Mouse (Mus musculus) kidney, embryonic 15.5 days (tissue): ENCODE results near the gene Ptpn7. TPM values are rescaled to one million over a fixed set of nuclear protein-coding genes. Genes with fewer than 3 reads are reported as not detected.
A peak's percentile ranks its signal among the peaks of the same experiment; 100 is the strongest.
"Not testable (repeated sequence)": the region's sequence is repeated elsewhere in the genome, so short reads cannot be mapped to it uniquely, and the experiment has no call there.

Source experiments
- ATAC-seq: fragments of 200-750 bp; cut with Nextera tagmentation; replicated peaks from 2 replicates; pipeline ENCODE4 v1.8.0; 2017; ENCODE audit warnings: moderate TSS enrichment; ENCODE audit not compliant: low FRiP score
- H3K27ac ChIP-seq: fragments of 300-500 bp; sonication (generic); 2 replicates; pipeline ENCODE4 v1.5.1; 2015; ENCODE audit warnings: mild to moderate bottlenecking, inconsistent platforms
- H3K27me3 ChIP-seq: fragments of 300-500 bp; sonication (generic); 2 replicates; pipeline ENCODE4 v1.6.1; 2015; ENCODE audit warnings: inconsistent platforms
- H3K36me3 ChIP-seq: fragments of 300-500 bp; sonication (generic); 2 replicates; pipeline ENCODE4 v1.6.1; 2015; ENCODE audit warnings: inconsistent platforms
- H3K4me1 ChIP-seq: fragments of 300-500 bp; sonication (generic); 2 replicates; pipeline ENCODE4 v1.6.1; 2015; ENCODE audit warnings: inconsistent platforms
- H3K4me2 ChIP-seq: fragments of 300-500 bp; sonication (generic); 2 replicates; pipeline ENCODE4 v1.6.1; 2015; ENCODE audit warnings: moderate library complexity, mild to moderate bottlenecking, inconsistent platforms
- H3K4me3 ChIP-seq: fragments of 300-500 bp; sonication (generic); replicated peaks from 2 replicates; pipeline ENCODE4 v1.5.1; 2015; ENCODE audit warnings: mild to moderate bottlenecking, inconsistent platforms
- H3K9ac ChIP-seq: fragments of 300-500 bp; sonication (generic); 2 replicates; pipeline ENCODE4 v1.6.1; 2015; ENCODE audit warnings: mild to moderate bottlenecking, inconsistent platforms
- H3K9me3 ChIP-seq: fragments of 300-500 bp; sonication (generic); replicated peaks from 2 replicates; pipeline ENCODE4 v1.6.1; 2016; ENCODE audit warnings: inconsistent platforms
- WGBS: fragments of 180-500 bp; shearing (Covaris S2); methylation state at CpG from one replicate; pipeline ENCODE4 v1.1.7; 2015; ENCODE audit warnings: mixed read lengths; 5-methylcytosine and 5-hydroxymethylcytosine counted together
- polyA plus RNA-seq: library from polyadenylated mRNA; unstranded; fragments of >200 nt; fragmentation: Nextera tagmentation; extraction: Ambion mirVana; gene quantifications from 2 replicates; pipeline ENCODE4 v1.2.1, GENCODE M21; 2015

The Ptpn7 gene
- polyA plus RNA-seq, 1 experiment from 2014 or later: 1.2 TPM

DNA sequence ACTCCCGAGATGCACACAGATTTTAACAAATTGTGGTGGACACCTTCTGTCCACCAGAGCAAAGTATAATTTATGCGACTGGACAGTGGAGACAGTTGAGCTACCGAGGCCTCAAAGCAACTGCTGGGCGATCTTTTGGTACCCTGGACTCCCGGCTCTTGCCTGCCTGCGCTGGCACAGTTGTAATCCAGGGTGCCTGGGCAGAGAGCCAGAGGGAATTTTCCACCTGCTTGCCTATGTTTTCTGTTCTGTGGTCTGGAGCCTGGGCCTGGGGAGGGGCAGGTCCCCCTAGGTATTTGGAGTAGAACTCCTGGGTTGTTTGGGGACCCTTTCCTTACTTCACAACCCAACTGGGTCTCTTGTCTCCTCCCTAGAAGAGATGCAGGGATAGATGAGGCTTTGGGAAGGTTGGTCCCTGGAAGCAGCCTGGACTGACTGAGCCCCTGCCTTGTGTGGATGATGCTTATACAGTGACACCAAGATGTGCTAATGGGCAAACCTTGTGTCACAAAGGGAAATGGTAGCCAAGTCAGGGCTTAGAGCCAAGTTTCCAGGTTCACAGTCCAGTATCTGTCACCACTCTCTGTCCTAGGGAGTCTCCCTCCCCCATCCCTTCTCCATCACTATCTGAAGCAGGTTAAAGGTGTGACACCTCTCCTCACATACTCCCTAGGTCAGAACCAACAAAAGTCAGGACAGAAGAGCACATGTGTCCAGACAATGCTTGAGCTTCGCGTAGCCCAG lies 49.6 kb downstream of the Ptpn7 start:
- H3K4me2 ChIP-seq: no peak overlapping the region
- no peaks in the 10 kb centered on the region for H3K36me3 ChIP-seq
- no peak overlapping the region for H3K9ac ChIP-seq
- no peak overlapping the region for H3K27ac ChIP-seq
- peaks cover 18% of the 10 kb centered on the region; the same call in 1 of the 2 replicates for H3K4me1 ChIP-seq
- no peak for ATAC-seq
- WGBS: 78% methylated on average over 8 of the region's 8 CpGs
- H3K27me3 ChIP-seq: no peaks in the 10 kb centered on the region
- no peak overlapping the region for H3K4me3 ChIP-seq
- H3K9me3 ChIP-seq: no peaks in the 10 kb centered on the region

GRCm38 (mm10) chr1:135182975-135183374 lies 50.5 kb downstream of the Ptpn7 start:
- Histone ChIP-seq H3K4me2 (no peak overlapping the region), H3K9ac (no peak overlapping the region), H3K4me1 (peaks cover 18% of the 10 kb centered on the region; the same call in 1 of the 2 replicates), H3K4me3 (no peak overlapping the region), H3K36me3 (no peaks in the 10 kb centered on the region), H3K27ac (no peak overlapping the region), H3K27me3 (no peaks in the 10 kb centered on the region), H3K9me3 (no peaks in the 10 kb centered on the region)
- ATAC-seq: peak; percentile 55; the same call in 1 of the 2 replicates
- WGBS: 70% methylated on average over 3 of the region's 3 CpGs

GRCm38 (mm10) chr1:135183448-135183847 lies 50.9 kb downstream of the Ptpn7 start:
- H3K4me2 ChIP-seq: no peak overlapping the region
- no peaks in the 10 kb centered on the region for H3K9me3 ChIP-seq
- peaks cover 18% of the 10 kb centered on the region; the same call in 1 of the 2 replicates for H3K4me1 ChIP-seq
- H3K27me3 ChIP-seq: no peaks in the 10 kb centered on the region
- no peak overlapping the region for H3K9ac ChIP-seq
- H3K36me3 ChIP-seq: no peaks in the 10 kb centered on the region
- no peak overlapping the region for H3K27ac ChIP-seq
- 87% methylated on average over 4 of the region's 4 CpGs for WGBS
- H3K4me3 ChIP-seq: no peak overlapping the region
- ATAC-seq: no peak

DNA sequence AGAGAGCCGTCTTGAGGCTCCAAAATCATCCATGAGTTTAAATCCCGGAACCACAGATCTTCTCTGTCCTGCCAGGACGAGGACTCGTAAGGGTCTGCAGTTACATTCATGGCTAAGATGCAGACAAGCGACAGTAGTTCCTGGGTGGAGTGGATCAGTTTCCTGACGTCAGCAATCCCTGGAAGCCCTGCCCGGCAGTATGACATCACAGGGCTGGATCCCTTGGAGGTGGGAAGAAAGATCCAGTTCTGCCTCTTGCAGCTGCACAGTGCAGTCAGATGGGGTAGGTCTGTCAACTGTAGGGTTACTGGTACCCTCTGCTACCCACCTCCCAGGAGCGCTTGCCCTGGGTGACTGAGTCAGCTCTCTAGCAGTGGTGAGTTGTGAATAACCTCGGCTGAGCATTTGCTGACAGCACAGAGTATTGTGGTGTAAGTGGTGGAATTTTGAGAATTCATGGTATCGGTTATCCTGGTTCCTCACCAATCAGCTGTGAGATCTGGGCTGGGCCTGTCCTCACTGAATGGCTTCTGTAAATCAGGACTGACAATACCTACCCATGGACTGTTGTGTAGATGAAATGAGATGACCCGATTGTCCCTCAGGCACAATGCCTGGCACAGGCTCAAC lies 51.6 kb downstream of the Ptpn7 start:
- Histone ChIP-seq H3K27me3 (no peaks in the 10 kb centered on the region), H3K4me2 (no peak overlapping the region), H3K4me1 (peaks cover 18% of the 10 kb centered on the region; the same call in 1 of the 2 replicates), H3K9me3 (no peaks in the 10 kb centered on the region), H3K36me3 (no peaks in the 10 kb centered on the region), H3K27ac (no peak overlapping the region), H3K4me3 (no peak overlapping the region), H3K9ac (no peak overlapping the region)
- ATAC-seq: no peak
- 65% methylated on average over 11 of the region's 11 CpGs for WGBS

- Histone ChIP-seq H3K36me3 (no peaks in the 10 kb centered on the region), H3K9ac (no peak overlapping the region), H3K4me2 (no peak overlapping the region), H3K4me1 (peaks cover 14% of the 10 kb centered on the region; the same call in 1 of the 2 replicates), H3K4me3 (no peak overlapping the region), H3K9me3 (no peaks in the 10 kb centered on the region), H3K27me3 (no peaks in the 10 kb centered on the region), H3K27ac (no peak overlapping the region)
- ATAC-seq: no peak
- WGBS: 63% methylated on average over 5 of the region's 5 CpGs
Measured at GRCm38 (mm10) chr1:135185936-135186335, 53.4 kb downstream of the Ptpn7 start.

DNA sequence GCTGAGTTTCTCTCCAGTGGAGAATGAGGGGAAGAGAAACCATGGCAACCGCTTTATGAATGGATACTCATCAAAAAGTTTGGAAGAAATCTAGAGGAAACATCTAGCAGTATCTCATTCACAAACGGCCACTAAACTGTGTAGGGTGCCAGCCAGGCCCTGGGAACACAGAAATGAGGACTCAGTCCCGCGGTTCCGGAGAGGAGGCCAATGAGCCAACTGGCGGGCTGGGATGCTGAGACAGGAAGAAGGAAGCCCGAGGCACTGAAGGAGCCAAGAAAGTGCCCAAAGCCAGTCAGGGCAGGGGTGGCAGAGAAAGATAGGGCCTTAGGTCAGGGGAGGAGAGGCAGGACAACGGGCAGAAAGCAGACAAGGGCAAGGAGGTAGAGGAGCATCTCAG lies 53.9 kb downstream of the Ptpn7 start:
- 45% methylated on average over 8 of the region's 8 CpGs for WGBS
- Histone ChIP-seq H3K36me3 (no peaks in the 10 kb centered on the region), H3K27ac (no peak overlapping the region), H3K4me1 (peaks cover 14% of the 10 kb centered on the region; the same call in 1 of the 2 replicates), H3K4me2 (no peak overlapping the region), H3K27me3 (no peaks in the 10 kb centered on the region), H3K9me3 (no peaks in the 10 kb centered on the region), H3K9ac (no peak overlapping the region), H3K4me3 (no peak overlapping the region)
- ATAC-seq: no peak

DNA sequence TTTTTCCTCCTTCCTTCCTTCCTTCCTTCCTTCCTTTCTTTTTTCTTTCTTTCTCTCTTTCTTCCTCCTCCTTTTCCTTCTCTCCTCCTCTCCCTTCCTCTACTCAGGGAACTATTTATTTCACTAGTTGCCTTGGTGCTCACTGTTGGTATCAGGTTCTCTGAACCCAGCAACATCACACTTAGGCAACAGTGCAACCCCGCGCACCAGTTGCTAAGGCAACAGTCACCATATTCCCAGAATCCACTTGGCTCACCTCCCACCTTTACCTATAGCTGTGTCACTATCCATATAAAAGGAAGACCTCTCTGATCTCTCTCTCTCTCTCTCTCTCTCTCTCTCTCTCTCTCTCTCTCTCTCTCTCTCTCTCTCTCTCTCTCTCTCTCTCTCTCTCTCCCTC lies 54.5 kb downstream of the Ptpn7 start:
- not testable (repeated sequence) for H3K4me3 ChIP-seq, H3K27ac ChIP-seq, ATAC-seq, H3K4me2 ChIP-seq, H3K9ac ChIP-seq, H3K36me3 ChIP-seq, H3K9me3 ChIP-seq, H3K27me3 ChIP-seq
- 47% methylated on average over 2 of the region's 2 CpGs for WGBS
- peaks cover 12% of the 10 kb centered on the region; the same call in 1 of the 2 replicates for H3K4me1 ChIP-seq

DNA sequence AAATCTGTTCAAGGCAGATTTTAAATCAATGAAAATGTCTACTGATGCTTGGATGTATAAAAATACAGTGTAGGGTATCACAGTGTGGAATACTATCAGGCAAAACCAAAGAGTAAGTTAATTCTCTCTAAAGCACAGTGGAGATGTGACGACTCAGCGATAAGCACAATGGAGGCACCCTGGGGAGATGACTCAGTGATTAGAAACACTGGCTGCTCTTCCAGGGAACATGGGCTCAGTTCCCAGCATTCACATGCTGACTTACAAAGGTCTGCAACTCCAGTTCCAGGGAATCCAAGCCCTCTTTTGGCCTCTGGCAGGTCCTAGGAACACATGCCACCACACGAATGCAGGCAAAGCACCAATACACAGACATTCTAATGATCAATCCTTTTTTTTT lies 55.7 kb downstream of the Ptpn7 start:
- WGBS: 50% methylated on average over 3 of the region's 3 CpGs
- Histone ChIP-seq H3K27me3 (no peaks in the 10 kb centered on the region), H3K9me3 (no peaks in the 10 kb centered on the region), H3K4me2 (no peak overlapping the region), H3K27ac (no peak overlapping the region), H3K4me1 (peaks cover 5% of the 10 kb centered on the region; the same call in 1 of the 2 replicates), H3K4me3 (no peak overlapping the region), H3K9ac (no peak overlapping the region), H3K36me3 (no peaks in the 10 kb centered on the region)
- ATAC-seq: no peak

DNA sequence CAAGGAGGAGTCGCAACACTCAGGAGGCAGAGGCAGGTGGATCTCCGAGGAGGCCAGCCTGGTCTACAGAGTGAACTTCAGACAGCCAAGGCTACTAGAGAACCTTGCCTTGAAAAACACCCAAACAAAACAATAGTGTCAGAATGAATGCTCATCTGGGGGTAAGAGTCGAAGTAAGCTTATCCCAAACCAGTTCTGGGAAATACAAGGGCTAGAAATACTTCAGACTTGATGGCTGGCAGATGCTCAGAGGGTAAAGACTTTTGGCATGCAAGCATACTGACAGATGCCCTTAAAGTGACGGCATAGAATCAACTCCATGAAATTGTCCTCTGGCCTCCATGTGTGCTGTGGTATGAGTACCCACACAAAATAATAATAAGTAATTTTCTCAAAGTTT lies 56.7 kb downstream of the Ptpn7 start:
- no peaks in the 10 kb centered on the region for H3K4me1 ChIP-seq
- no peak for ATAC-seq
- H3K27me3 ChIP-seq: no peaks in the 10 kb centered on the region
- H3K4me2 ChIP-seq: no peak overlapping the region
- no peak overlapping the region for H3K4me3 ChIP-seq
- H3K9ac ChIP-seq: no peak overlapping the region
- no peaks in the 10 kb centered on the region for H3K9me3 ChIP-seq
- no peaks in the 10 kb centered on the region for H3K36me3 ChIP-seq
- no peak overlapping the region for H3K27ac ChIP-seq
- 90% methylated on average over 4 of the region's 4 CpGs for WGBS

GRCm38 (mm10) chr1:135194335-135194734 lies 61.8 kb downstream of the Ptpn7 start:
- H3K4me3 ChIP-seq, H3K4me2 ChIP-seq, H3K9ac ChIP-seq, H3K36me3 ChIP-seq, ATAC-seq, H3K9me3 ChIP-seq, H3K27me3 ChIP-seq, H3K27ac ChIP-seq: not testable (repeated sequence)
- 84% methylated on average over 5 of the region's 5 CpGs for WGBS
- H3K4me1 ChIP-seq: peaks cover 11% of the 10 kb centered on the region
